In genomic region chr8:106971916-106972315, GRCm38 (mm10) we compare ENCODE assay signal across 9 mouse cellular contexts. TPM values are rescaled to one million over a fixed set of nuclear protein-coding genes. Genes with fewer than 3 reads are reported as not detected.
DNase-seq lines count a peak whose midpoint lies in the region; ATAC-seq and TF ChIP-seq lines count a peak whose summit lies in the region.
"Had no signal": no experiment of that assay in that cellular context is flagged by ENCODE, and none has a peak within 500 bp of the region (broad histone marks: within the 10 kb centered on the region; RNA-seq: fewer than 3 reads in every experiment).

No protein-coding gene starts in this region.

- H3K27ac ChIP-seq in heart, embryonic 13.5 days (replicated peaks): peak overlapping the region; percentile 86
- H3K27ac ChIP-seq in lung, postnatal 0 days (ENCODE audit: low read length): no peak overlapping the region
- no peak overlapping the region for H3K27ac ChIP-seq in hindbrain, embryonic 10.5 days
- H3K27ac ChIP-seq: limb, embryonic 13.5 days had no signal

- no peak overlapping the region for H3K9ac ChIP-seq in heart, embryonic 13.5 days
- H3K9ac ChIP-seq in lung, postnatal 0 days (replicated peaks; ENCODE audit: low read depth): no peak overlapping the region
- H3K9ac ChIP-seq: limb, embryonic 13.5 days had no signal

- 53% methylated on average over 5 of the region's 5 CpGs for WGBS in heart, embryonic 13.5 days
- WGBS in lung, postnatal 0 days: 37% methylated on average over 5 of the region's 5 CpGs
- WGBS in hindbrain, embryonic 10.5 days: 83% methylated on average over 5 of the region's 5 CpGs

- H3K4me1 ChIP-seq in heart, embryonic 13.5 days: peaks cover 30% of the 10 kb centered on the region
- peaks cover 9% of the 10 kb centered on the region; the same call in 1 of the 2 replicates for H3K4me1 ChIP-seq in lung, postnatal 0 days (ENCODE audit: insufficient read depth, low read depth, low read length)
- H3K4me1 ChIP-seq in hindbrain, embryonic 10.5 days (replicated peaks): no peaks in the 10 kb centered on the region

- no peak for ATAC-seq in heart, embryonic 13.5 days (ENCODE audit: extremely low read depth, insufficient number of reproducible peaks, low FRiP score, low TSS enrichment)
- 0 out of 2 replicates have a peak, but pooled peaks have one; percentile 21 for ATAC-seq in lung, postnatal 0 days

- H3K4me3 ChIP-seq in heart, embryonic 13.5 days: no peak overlapping the region
- H3K4me3 ChIP-seq in lung, postnatal 0 days (ENCODE audit: low read depth, low read length): no peak overlapping the region
- no peak overlapping the region for H3K4me3 ChIP-seq in hindbrain, embryonic 10.5 days
- H3K4me3 ChIP-seq: limb, embryonic 13.5 days had no signal

- H3K4me2 ChIP-seq in heart, embryonic 13.5 days: no peak overlapping the region
- H3K4me2 ChIP-seq in lung, postnatal 0 days (replicated peaks; ENCODE audit: low read depth, low read length): no peak overlapping the region
- H3K4me2 ChIP-seq: limb, embryonic 13.5 days had no signal

- H3K36me3 ChIP-seq in heart, embryonic 13.5 days: no peaks in the 10 kb centered on the region
- no peaks in the 10 kb centered on the region for H3K36me3 ChIP-seq in lung, postnatal 0 days (ENCODE audit: insufficient read depth, low read length)
- no peaks in the 10 kb centered on the region for H3K36me3 ChIP-seq in hindbrain, embryonic 10.5 days
- H3K36me3 ChIP-seq: limb, embryonic 13.5 days had no signal

- peak; percentile 33 for DNase-seq in adrenal gland, postnatal 14 days
- DNase-seq in adrenal gland, postnatal 4 days (ENCODE audit: low spot score in 2 of 2): no peak
- peak; percentile 66 for DNase-seq in 416B (ENCODE audit: low read depth)
- peak; percentile 44 for DNase-seq in lung, postnatal 0 days (ENCODE audit: low spot score)
- no peak for DNase-seq in adipocyte (ENCODE audit: low spot score)
- no peak for DNase-seq in thymus, postnatal 36 days
- no peak for DNase-seq in hindbrain, embryonic 10.5 days (ENCODE audit: low spot score)

- no peaks in the 10 kb centered on the region for H3K9me3 ChIP-seq in heart, embryonic 13.5 days
- no peaks in the 10 kb centered on the region for H3K9me3 ChIP-seq in lung, postnatal 0 days (ENCODE audit: low read length)
- H3K9me3 ChIP-seq in hindbrain, embryonic 10.5 days: no peaks in the 10 kb centered on the region
- H3K9me3 ChIP-seq: limb, embryonic 13.5 days had no signal

- TF ChIP-seq EP300 in lung, postnatal 0 days (IDR thresholded peaks at IDR 0.05): 0 out of 2 replicates have a peak, but pooled peaks have one; percentile 16

- no peaks in the 10 kb centered on the region for H3K27me3 ChIP-seq in heart, embryonic 13.5 days (replicated peaks)
- no peaks in the 10 kb centered on the region for H3K27me3 ChIP-seq in lung, postnatal 0 days (replicated peaks; ENCODE audit: insufficient read depth, low read length)
- no peaks in the 10 kb centered on the region for H3K27me3 ChIP-seq in hindbrain, embryonic 10.5 days (ENCODE audit: insufficient read depth, poor library complexity, severe bottlenecking)
- H3K27me3 ChIP-seq: limb, embryonic 13.5 days had no signal

- TF ChIP-seq CTCF in lung, postnatal 0 days (IDR thresholded peaks at IDR 0.05): no peak

RNA-seq across cellular contexts. Expression of gene Sntb2, which starts 36.4 kb away (rescaled TPM):
- total RNA-seq in adrenal gland, postnatal 14 days (2021): 24.2 and 28.2 TPM in 2 replicates
- total RNA-seq in adrenal gland, postnatal 4 days (2021): 10 to 100 TPM; 37.2 to 39.0 TPM
- 10.3 and 11.4 TPM in 2 replicates for polyA plus RNA-seq in heart, embryonic 13.5 days (2015; fragmentation: Nextera tagmentation; extraction: Ambion mirVana)
- polyA plus RNA-seq in lung, postnatal 0 days (2015; fragmentation: Nextera tagmentation; extraction: Ambion mirVana): 13.4 and 16.3 TPM in 2 replicates
- polyA plus RNA-seq in hindbrain, embryonic 10.5 days (2016; fragmentation: Nextera tagmentation; extraction: Ambion mirVana): 9.2 and 9.7 TPM in 2 replicates

RNA-seq across cellular contexts. Expression of gene Vps4a, which starts 59.1 kb away (rescaled TPM):
- total RNA-seq in adrenal gland, postnatal 14 days (2021): 58.6 and 63.6 TPM in 2 replicates
- 10 to 100 TPM; 69.6 to 72.7 TPM for total RNA-seq in adrenal gland, postnatal 4 days (2021)
- 46.1 and 50.3 TPM in 2 replicates for polyA plus RNA-seq in heart, embryonic 13.5 days (2015; fragmentation: Nextera tagmentation; extraction: Ambion mirVana)
- 59.0 and 59.6 TPM in 2 replicates for polyA plus RNA-seq in lung, postnatal 0 days (2015; fragmentation: Nextera tagmentation; extraction: Ambion mirVana)
- 73.0 and 85.7 TPM in 2 replicates for polyA plus RNA-seq in hindbrain, embryonic 10.5 days (2016; fragmentation: Nextera tagmentation; extraction: Ambion mirVana)

Comparison
In these comparisons a context has a peak if more than half of its experiments do, and no peak if none do; other contexts are left out.
1. DNase-seq: peak in adrenal gland, postnatal 14 days (single experiment), 416B (single experiment) and lung, postnatal 0 days (single experiment); none in adrenal gland, postnatal 4 days (0 of 2), adipocyte (single experiment), thymus, postnatal 36 days (0 of 2) and hindbrain, embryonic 10.5 days (single experiment).